Mouse (Mus musculus): ENCODE data around the gene Bsn. TPM values are rescaled to one million over a fixed set of nuclear protein-coding genes. Genes with fewer than 3 reads are reported as not detected.

Bsn gene
- polyA plus RNA-seq, 1 experiment from 2014 or later: 0.06 TPM

- Histone ChIP-seq H3K27ac (ENCODE audit: low read length) (no peak overlapping the region), H3K36me3 (ENCODE audit: insufficient read depth, low read length) (no peaks in the 10 kb centered on the region), H3K27me3 (replicated peaks; ENCODE audit: insufficient read depth, low read length) (peaks cover 15% of the 10 kb centered on the region; the same call in 1 of the 2 replicates), H3K9me3 (ENCODE audit: low read length) (no peaks in the 10 kb centered on the region), H3K4me2 (replicated peaks; ENCODE audit: low read depth, low read length) (no peak overlapping the region), H3K9ac (replicated peaks; ENCODE audit: low read depth) (no peak overlapping the region), H3K4me1 (ENCODE audit: insufficient read depth, low read depth, low read length) (0 out of 2 replicates have a peak, but pooled peaks cover 3% of the 10 kb centered on the region), H3K4me3 (ENCODE audit: low read depth, low read length) (no peak overlapping the region)
- no peak for DNase-seq (ENCODE audit: low spot score)
- WGBS: 37% methylated on average over 5 of the region's 5 CpGs
- TF ChIP-seq EP300 (IDR thresholded peaks at IDR 0.05): no peak
- TF ChIP-seq CTCF (IDR thresholded peaks at IDR 0.05): no peak
- no peak for ATAC-seq
Observed at GRCm38 (mm10) chr9:108189488-108189786, 747 bp downstream of the Bsn start.

DNA sequence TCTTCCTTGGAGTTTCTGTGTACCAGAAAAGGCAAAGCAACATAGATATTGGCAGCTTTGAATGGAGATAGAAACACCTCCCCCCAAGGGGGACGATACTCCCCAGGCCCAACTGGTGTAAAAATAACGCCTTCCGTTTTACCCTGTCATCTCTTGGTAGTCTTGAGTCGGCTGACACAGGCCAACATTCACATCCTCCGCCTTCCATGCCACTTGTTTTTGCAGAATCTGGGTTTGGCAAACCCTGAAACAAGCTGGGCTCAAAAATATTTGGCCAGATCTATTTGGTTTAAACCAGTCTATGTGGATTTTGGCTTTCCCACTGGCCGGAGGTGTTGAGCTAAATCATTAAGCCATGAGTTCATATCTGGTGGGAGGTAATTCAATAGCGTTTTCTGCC is 1.2 kb downstream of the Bsn start:
- Histone ChIP-seq H3K4me2 (replicated peaks; ENCODE audit: low read depth, low read length) (no peak overlapping the region), H3K4me1 (ENCODE audit: insufficient read depth, low read depth, low read length) (0 out of 2 replicates have a peak, but pooled peaks cover 3% of the 10 kb centered on the region), H3K27ac (ENCODE audit: low read length) (no peak overlapping the region), H3K27me3 (replicated peaks; ENCODE audit: insufficient read depth, low read length) (peaks cover 15% of the 10 kb centered on the region; the same call in 1 of the 2 replicates), H3K9ac (replicated peaks; ENCODE audit: low read depth) (no peak overlapping the region), H3K9me3 (ENCODE audit: low read length) (no peaks in the 10 kb centered on the region), H3K4me3 (ENCODE audit: low read depth, low read length) (no peak overlapping the region), H3K36me3 (ENCODE audit: insufficient read depth, low read length) (no peaks in the 10 kb centered on the region)
- DNase-seq (ENCODE audit: low spot score) (no peak), ATAC-seq (no peak)
- no peak for TF ChIP-seq CTCF (IDR thresholded peaks at IDR 0.05)
- no peak for TF ChIP-seq EP300 (IDR thresholded peaks at IDR 0.05)
- 76% methylated on average over 7 of the region's 7 CpGs for WGBS

- 77% methylated on average over 8 of the region's 8 CpGs for whole genome bisulfite sequencing
Observed at GRCm38 (mm10) chr9:108188511-108188910, 1.7 kb downstream of the Bsn start.

GRCm38 (mm10) chr9:108187616-108188015 is 2.6 kb downstream of the Bsn start:
- H3K27me3 ChIP-seq (replicated peaks; ENCODE audit: insufficient read depth, low read length): peaks cover 15% of the 10 kb centered on the region; the same call in 1 of the 2 replicates

More at GRCm38 (mm10) chr9:108188511-108188910, 1.7 kb downstream of the Bsn start:
- DNase-seq (ENCODE audit: low spot score) (no peak), ATAC-seq (no peak)
- H3K36me3 ChIP-seq (ENCODE audit: insufficient read depth, low read length): no peaks in the 10 kb centered on the region
- no peak for TF ChIP-seq CTCF (IDR thresholded peaks at IDR 0.05)
- no peak for TF ChIP-seq EP300 (IDR thresholded peaks at IDR 0.05)
- H3K4me2 ChIP-seq (replicated peaks; ENCODE audit: low read depth, low read length): no peak overlapping the region
- peaks cover 15% of the 10 kb centered on the region; the same call in 1 of the 2 replicates for H3K27me3 ChIP-seq (replicated peaks; ENCODE audit: insufficient read depth, low read length)
- H3K27ac ChIP-seq (ENCODE audit: low read length): no peak overlapping the region
- no peak overlapping the region for H3K9ac ChIP-seq (replicated peaks; ENCODE audit: low read depth)
- no peak overlapping the region for H3K4me3 ChIP-seq (ENCODE audit: low read depth, low read length)
- no peaks in the 10 kb centered on the region for H3K9me3 ChIP-seq (ENCODE audit: low read length)
- 0 out of 2 replicates have a peak, but pooled peaks cover 3% of the 10 kb centered on the region for H3K4me1 ChIP-seq (ENCODE audit: insufficient read depth, low read depth, low read length)

DNA sequence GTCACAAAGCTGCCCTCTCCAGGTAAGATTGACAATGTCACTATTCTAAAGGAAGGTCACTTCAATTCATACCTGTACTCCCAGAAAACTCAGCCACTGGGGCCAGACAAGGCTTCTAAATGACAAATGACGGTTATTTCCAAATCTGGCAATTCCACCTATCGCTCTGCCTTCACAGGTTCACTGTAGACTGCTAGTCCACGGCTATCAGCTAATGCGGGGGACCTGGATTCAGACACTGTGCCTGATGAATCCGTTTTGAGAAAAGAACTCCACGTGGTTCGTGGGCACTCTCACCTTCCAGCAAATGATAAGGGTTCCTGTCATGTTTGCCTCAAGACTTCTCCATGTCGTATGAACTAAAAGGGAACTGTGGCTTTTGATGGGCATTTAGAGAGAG is 4.4 kb downstream of the Bsn start:
- peaks cover 15% of the 10 kb centered on the region; the same call in 1 of the 2 replicates for H3K27me3 ChIP-seq (replicated peaks; ENCODE audit: insufficient read depth, low read length)
- no peaks in the 10 kb centered on the region for H3K36me3 ChIP-seq (ENCODE audit: insufficient read depth, low read length)
- H3K4me2 ChIP-seq (replicated peaks; ENCODE audit: low read depth, low read length): no peak overlapping the region
- 70% methylated on average over 8 of the region's 8 CpGs for WGBS
- ATAC-seq (no peak), DNase-seq (ENCODE audit: low spot score) (no peak)
- H3K4me1 ChIP-seq (ENCODE audit: insufficient read depth, low read depth, low read length): 0 out of 2 replicates have a peak, but pooled peaks cover 3% of the 10 kb centered on the region
- no peak overlapping the region for H3K27ac ChIP-seq (ENCODE audit: low read length)
- H3K9ac ChIP-seq (replicated peaks; ENCODE audit: low read depth): no peak overlapping the region
- no peak for TF ChIP-seq EP300 (IDR thresholded peaks at IDR 0.05)
- no peak for TF ChIP-seq CTCF (IDR thresholded peaks at IDR 0.05)
- H3K9me3 ChIP-seq (ENCODE audit: low read length): no peaks in the 10 kb centered on the region
- no peak overlapping the region for H3K4me3 ChIP-seq (ENCODE audit: low read depth, low read length)

More at GRCm38 (mm10) chr9:108187616-108188015, 2.6 kb downstream of the Bsn start:
- Histone ChIP-seq H3K4me1 (ENCODE audit: insufficient read depth, low read depth, low read length) (0 out of 2 replicates have a peak, but pooled peaks cover 3% of the 10 kb centered on the region), H3K9me3 (ENCODE audit: low read length) (no peaks in the 10 kb centered on the region), H3K4me3 (ENCODE audit: low read depth, low read length) (no peak overlapping the region), H3K27ac (ENCODE audit: low read length) (no peak overlapping the region), H3K9ac (replicated peaks; ENCODE audit: low read depth) (no peak overlapping the region), H3K36me3 (ENCODE audit: insufficient read depth, low read length) (no peaks in the 10 kb centered on the region), H3K4me2 (replicated peaks; ENCODE audit: low read depth, low read length) (no peak overlapping the region)
- ATAC-seq: no peak
- 28% methylated on average over 6 of the region's 6 CpGs for WGBS
- TF ChIP-seq CTCF (IDR thresholded peaks at IDR 0.05): no peak
- no peak for TF ChIP-seq EP300 (IDR thresholded peaks at IDR 0.05)
- DNase-seq (ENCODE audit: low spot score): no peak

GRCm38 (mm10) chr9:108183531-108183994 is 6.6 kb downstream of the Bsn start:
- Histone ChIP-seq H3K9me3 (ENCODE audit: low read length) (no peaks in the 10 kb centered on the region), H3K27me3 (replicated peaks; ENCODE audit: insufficient read depth, low read length) (0 out of 2 replicates have a peak, but pooled peaks cover 4% of the 10 kb centered on the region), H3K4me2 (replicated peaks; ENCODE audit: low read depth, low read length) (no peak overlapping the region), H3K27ac (ENCODE audit: low read length) (no peak overlapping the region), H3K4me3 (ENCODE audit: low read depth, low read length) (no peak overlapping the region), H3K4me1 (ENCODE audit: insufficient read depth, low read depth, low read length) (no peaks in the 10 kb centered on the region), H3K9ac (replicated peaks; ENCODE audit: low read depth) (no peak overlapping the region), H3K36me3 (ENCODE audit: insufficient read depth, low read length) (no peaks in the 10 kb centered on the region)
- no peak for TF ChIP-seq CTCF (IDR thresholded peaks at IDR 0.05)
- no peak for TF ChIP-seq EP300 (IDR thresholded peaks at IDR 0.05)
- DNase-seq (ENCODE audit: low spot score) (no peak), ATAC-seq (no peak)
- 88% methylated on average over 19 of the region's 19 CpGs for WGBS
